Mouse (Mus musculus): ENCODE data around the gene Msx2. TPM values are rescaled to one million over a fixed set of nuclear protein-coding genes. Genes with fewer than 3 reads are reported as not detected.

The Msx2 gene
- polyA plus RNA-seq, 1 experiment: not detected

GRCm38 (mm10) chr13:53461855-53462648, 10.8 kb downstream of the Msx2 start:
- no peaks in the 10 kb centered on the region for H3K36me3 ChIP-seq (ENCODE audit: control insufficient read depth, insufficient read depth, low read length)
- WGBS: 5% methylated on average over 51 of the region's 51 CpGs
- DNase-seq (ENCODE audit: low read depth in 1 of 2, low spot score in 2 of 2): no peak
- H3K4me3 ChIP-seq (ENCODE audit: extremely low read depth, insufficient read depth, insufficient read length): no peak overlapping the region
- no peaks in the 10 kb centered on the region for H3K4me1 ChIP-seq (ENCODE audit: control insufficient read depth, insufficient read depth, insufficient read length)
- no peak overlapping the region for H3K27ac ChIP-seq (ENCODE audit: insufficient read depth, low read length)
- H3K27me3 ChIP-seq (ENCODE audit: control insufficient read depth, insufficient read depth, low read length): peaks cover 14% of the 10 kb centered on the region
- TF ChIP-seq POLR2A (IDR thresholded peaks at IDR 0.05; ENCODE audit: low read depth, low read length): no peak
- TF ChIP-seq CTCF (IDR thresholded peaks at IDR 0.05; ENCODE audit: extremely low read depth, insufficient read depth, insufficient read length, insufficient replicate concordance): no peak

GRCm38 (mm10) chr13:53461346-53461745, 11.5 kb downstream of the Msx2 start:
- Histone ChIP-seq H3K4me3 (ENCODE audit: extremely low read depth, insufficient read depth, insufficient read length) (no peak overlapping the region), H3K36me3 (ENCODE audit: control insufficient read depth, insufficient read depth, low read length) (no peaks in the 10 kb centered on the region), H3K27me3 (ENCODE audit: control insufficient read depth, insufficient read depth, low read length) (peaks cover 13% of the 10 kb centered on the region), H3K4me1 (ENCODE audit: control insufficient read depth, insufficient read depth, insufficient read length) (no peaks in the 10 kb centered on the region), H3K27ac (ENCODE audit: insufficient read depth, low read length) (no peak overlapping the region)
- 55% methylated on average over 2 of the region's 2 CpGs for WGBS
- no peak for DNase-seq (ENCODE audit: low read depth in 1 of 2, low spot score in 2 of 2)
- TF ChIP-seq POLR2A (IDR thresholded peaks at IDR 0.05; ENCODE audit: low read depth, low read length) (no peak), CTCF (IDR thresholded peaks at IDR 0.05; ENCODE audit: extremely low read depth, insufficient read depth, insufficient read length, insufficient replicate concordance) (no peak)

- WGBS: 67% methylated on average over 4 of the region's 4 CpGs
- peaks cover 8% of the 10 kb centered on the region for H3K27me3 ChIP-seq (ENCODE audit: control insufficient read depth, insufficient read depth, low read length)
- no peaks in the 10 kb centered on the region for H3K36me3 ChIP-seq (ENCODE audit: control insufficient read depth, insufficient read depth, low read length)
- no peak overlapping the region for H3K27ac ChIP-seq (ENCODE audit: insufficient read depth, low read length)
- no peaks in the 10 kb centered on the region for H3K4me1 ChIP-seq (ENCODE audit: control insufficient read depth, insufficient read depth, insufficient read length)
- no peak for DNase-seq (ENCODE audit: low read depth in 1 of 2, low spot score in 2 of 2)
- TF ChIP-seq POLR2A (IDR thresholded peaks at IDR 0.05; ENCODE audit: low read depth, low read length) (no peak), CTCF (IDR thresholded peaks at IDR 0.05; ENCODE audit: extremely low read depth, insufficient read depth, insufficient read length, insufficient replicate concordance) (no peak)
- no peak overlapping the region for H3K4me3 ChIP-seq (ENCODE audit: extremely low read depth, insufficient read depth, insufficient read length)
These were observed 14.1 kb downstream of the Msx2 start for GRCm38 (mm10) chr13:53458766-53459165.

GRCm38 (mm10) chr13:53454794-53455672, 17.8 kb downstream of the Msx2 start:
- DNase-seq (ENCODE audit: low read depth in 1 of 2, low spot score in 2 of 2): no peak
- Histone ChIP-seq H3K4me3 (ENCODE audit: extremely low read depth, insufficient read depth, insufficient read length) (no peak overlapping the region), H3K27ac (ENCODE audit: insufficient read depth, low read length) (no peak overlapping the region), H3K27me3 (ENCODE audit: control insufficient read depth, insufficient read depth, low read length) (no peaks in the 10 kb centered on the region), H3K4me1 (ENCODE audit: control insufficient read depth, insufficient read depth, insufficient read length) (no peaks in the 10 kb centered on the region), H3K36me3 (ENCODE audit: control insufficient read depth, insufficient read depth, low read length) (no peaks in the 10 kb centered on the region)
- TF ChIP-seq CTCF (IDR thresholded peaks at IDR 0.05; ENCODE audit: extremely low read depth, insufficient read depth, insufficient read length, insufficient replicate concordance) (no peak), POLR2A (IDR thresholded peaks at IDR 0.05; ENCODE audit: low read depth, low read length) (no peak)
- WGBS: 20% methylated on average over 21 of the region's 21 CpGs

- no peak overlapping the region for H3K27ac ChIP-seq (ENCODE audit: insufficient read depth, low read length)
- TF ChIP-seq CTCF (IDR thresholded peaks at IDR 0.05; ENCODE audit: extremely low read depth, insufficient read depth, insufficient read length, insufficient replicate concordance) (no peak), POLR2A (IDR thresholded peaks at IDR 0.05; ENCODE audit: low read depth, low read length) (no peak)
- no peak overlapping the region for H3K4me3 ChIP-seq (ENCODE audit: extremely low read depth, insufficient read depth, insufficient read length)
- WGBS: 91% methylated on average over 3 of the region's 3 CpGs
- DNase-seq (ENCODE audit: low read depth in 1 of 2, low spot score in 2 of 2): no peak
- no peaks in the 10 kb centered on the region for H3K27me3 ChIP-seq (ENCODE audit: control insufficient read depth, insufficient read depth, low read length)
- H3K4me1 ChIP-seq (ENCODE audit: control insufficient read depth, insufficient read depth, insufficient read length): no peaks in the 10 kb centered on the region
- H3K36me3 ChIP-seq (ENCODE audit: control insufficient read depth, insufficient read depth, low read length): no peaks in the 10 kb centered on the region
These were observed 18.9 kb downstream of the Msx2 start for GRCm38 (mm10) chr13:53453927-53454326.

GRCm38 (mm10) chr13:53447609-53448008, 25.3 kb downstream of the Msx2 start:
- WGBS: 22% methylated on average over 6 of the region's 6 CpGs
- Histone ChIP-seq H3K4me1 (ENCODE audit: control insufficient read depth, insufficient read depth, insufficient read length) (no peaks in the 10 kb centered on the region), H3K4me3 (ENCODE audit: extremely low read depth, insufficient read depth, insufficient read length) (no peak overlapping the region), H3K27me3 (ENCODE audit: control insufficient read depth, insufficient read depth, low read length) (no peaks in the 10 kb centered on the region), H3K36me3 (ENCODE audit: control insufficient read depth, insufficient read depth, low read length) (no peaks in the 10 kb centered on the region), H3K27ac (ENCODE audit: insufficient read depth, low read length) (no peak overlapping the region)
- TF ChIP-seq CTCF (IDR thresholded peaks at IDR 0.05; ENCODE audit: extremely low read depth, insufficient read depth, insufficient read length, insufficient replicate concordance): no peak
- no peak for TF ChIP-seq POLR2A (IDR thresholded peaks at IDR 0.05; ENCODE audit: low read depth, low read length)
- DNase-seq (ENCODE audit: low read depth in 1 of 2, low spot score in 2 of 2): no peak
